17 mouse cellular contexts compared by ENCODE assay signal in genomic region chr14:103571598-103572320, GRCm38 (mm10). TPM values are rescaled to one million over a fixed set of nuclear protein-coding genes. Genes with fewer than 3 reads are reported as not detected.
A peak's percentile ranks its signal among the peaks of the same experiment; 100 is the strongest.
DNase-seq lines count a peak whose midpoint lies in the region; ATAC-seq and TF ChIP-seq lines count a peak whose summit lies in the region.
"Had no signal": no experiment of that assay in that cellular context is flagged by ENCODE, and none has a peak within 500 bp of the region (broad histone marks: within the 10 kb centered on the region; RNA-seq: fewer than 3 reads in every experiment).

No protein-coding gene starts in this region.

- H3K9me3 ChIP-seq in hindbrain, postnatal 0 days (ENCODE audit: low read length), result no peaks in the 10 kb centered on the region
- no peaks in the 10 kb centered on the region for H3K9me3 ChIP-seq in hindbrain, embryonic 14.5 days (ENCODE audit: control insufficient read depth, low read length)
- H3K9me3 ChIP-seq in forebrain, embryonic 14.5 days (replicated peaks; ENCODE audit: control insufficient read depth, low read length), result no peaks in the 10 kb centered on the region
- H3K9me3 ChIP-seq: heart, embryonic 10.5 days; intestine, embryonic 15.5 days; liver, embryonic 13.5 days had no signal

- no peak overlapping the region for H3K4me2 ChIP-seq in hindbrain, postnatal 0 days (ENCODE audit: low read depth, low read length)
- H3K4me2 ChIP-seq in hindbrain, embryonic 14.5 days (replicated peaks), result no peak overlapping the region
- H3K4me2 ChIP-seq in forebrain, embryonic 14.5 days (ENCODE audit: low read length), result no peak overlapping the region
- H3K4me2 ChIP-seq: intestine, embryonic 15.5 days; liver, embryonic 13.5 days had no signal

- 71% methylated on average over 13 of the region's 13 CpGs for WGBS in hindbrain, postnatal 0 days
- WGBS in hindbrain, embryonic 14.5 days, result 78% methylated on average over 13 of the region's 13 CpGs
- 79% methylated on average over 13 of the region's 13 CpGs for WGBS in forebrain, embryonic 14.5 days
- WGBS in thymus, adult 2 months, result 97% methylated on average over 13 of the region's 13 CpGs

- no peak for TF ChIP-seq POLR2A in thymus, adult 2 months (IDR thresholded peaks at IDR 0.05; ENCODE audit: control insufficient read depth, extremely low read depth, insufficient read depth, low read length, poor library complexity)

- H3K4me1 ChIP-seq in hindbrain, postnatal 0 days (ENCODE audit: insufficient read depth, low read length), result no peaks in the 10 kb centered on the region
- no peaks in the 10 kb centered on the region for H3K4me1 ChIP-seq in hindbrain, embryonic 14.5 days (replicated peaks; ENCODE audit: control insufficient read depth, insufficient read depth, low read length)
- H3K4me1 ChIP-seq in forebrain, embryonic 14.5 days (ENCODE audit: control insufficient read depth, insufficient read depth, low read length), result no peaks in the 10 kb centered on the region
- H3K4me1 ChIP-seq in thymus, adult 2 months (replicated peaks; ENCODE audit: control insufficient read depth, insufficient read depth, low read length), result 0 out of 2 replicates have a peak, but pooled peaks cover 2% of the 10 kb centered on the region
- H3K4me1 ChIP-seq: heart, embryonic 10.5 days; intestine, embryonic 15.5 days; liver, embryonic 13.5 days had no signal

- ATAC-seq in hindbrain, postnatal 0 days, result peak; percentile 68; the same call in 1 of the 2 replicates
- ATAC-seq in hindbrain, embryonic 14.5 days (ENCODE audit: low FRiP score), result no peak
- ATAC-seq in forebrain, embryonic 14.5 days, result peak; percentile 77; the same call in 1 of the 2 replicates
- ATAC-seq: intestine, embryonic 15.5 days had no signal

- DNase-seq in hindbrain, postnatal 0 days (ENCODE audit: low spot score), result peak; percentile 35
- no peak for DNase-seq in hindbrain, embryonic 14.5 days (ENCODE audit: low spot score)
- peak; percentile 28 for DNase-seq in cerebellum, adult 11-12 months
- DNase-seq in forebrain, embryonic 14.5 days (ENCODE audit: low spot score), result peak; percentile 51
- DNase-seq in layer of hippocampus, postnatal 36 days, result peak; percentile 57 to 62
- no peak for DNase-seq in embryo, embryonic 10 days (ENCODE audit: low spot score)
- DNase-seq in spleen, postnatal 36 days (ENCODE audit: low spot score in 2 of 2), result no peak
- DNase-seq in thymus, adult 2 months, result no peak
- DNase-seq: adrenal gland, adult 8-10 months; B cell, adult 2 months; gastrocnemius, postnatal 14 days; heart, postnatal 4 days; kidney, postnatal 25 days; liver, embryonic 13.5 days; lung, postnatal 14 days had no signal

- no peak overlapping the region for H3K9ac ChIP-seq in hindbrain, postnatal 0 days (replicated peaks; ENCODE audit: low read length)
- H3K9ac ChIP-seq in hindbrain, embryonic 14.5 days, result no peak overlapping the region
- no peak overlapping the region for H3K9ac ChIP-seq in forebrain, embryonic 14.5 days (ENCODE audit: low read length)
- H3K9ac ChIP-seq: intestine, embryonic 15.5 days; liver, embryonic 13.5 days had no signal

- H3K27me3 ChIP-seq in hindbrain, postnatal 0 days (ENCODE audit: insufficient read depth, low read length), result no peaks in the 10 kb centered on the region
- H3K27me3 ChIP-seq in hindbrain, embryonic 14.5 days (ENCODE audit: control insufficient read depth, insufficient read depth, low read length), result no peaks in the 10 kb centered on the region
- no peaks in the 10 kb centered on the region for H3K27me3 ChIP-seq in forebrain, embryonic 14.5 days (replicated peaks; ENCODE audit: control insufficient read depth, insufficient read depth, low read length)
- no peaks in the 10 kb centered on the region for H3K27me3 ChIP-seq in thymus, adult 2 months (ENCODE audit: control insufficient read depth, insufficient read depth, low read length)
- H3K27me3 ChIP-seq: intestine, embryonic 15.5 days; liver, embryonic 13.5 days had no signal

- H3K36me3 ChIP-seq in hindbrain, postnatal 0 days (ENCODE audit: insufficient read depth, low read length), result no peaks in the 10 kb centered on the region
- H3K36me3 ChIP-seq in hindbrain, embryonic 14.5 days (replicated peaks; ENCODE audit: control insufficient read depth, insufficient read depth), result no peaks in the 10 kb centered on the region
- H3K36me3 ChIP-seq in forebrain, embryonic 14.5 days (ENCODE audit: control insufficient read depth, insufficient read depth, low read length), result no peaks in the 10 kb centered on the region
- H3K36me3 ChIP-seq in thymus, adult 2 months (ENCODE audit: control insufficient read depth, insufficient read depth, low read length), result no peaks in the 10 kb centered on the region
- H3K36me3 ChIP-seq: heart, embryonic 10.5 days; intestine, embryonic 15.5 days; liver, embryonic 13.5 days had no signal

- TF ChIP-seq CTCF in hindbrain, postnatal 0 days (IDR thresholded peaks at IDR 0.05; ENCODE audit: low read depth), result no peak
- no peak for TF ChIP-seq CTCF in thymus, adult 2 months (IDR thresholded peaks at IDR 0.05; ENCODE audit: borderline replicate concordance, control insufficient read depth, extremely low read depth, insufficient read depth, low read length, poor library complexity)

- no peak overlapping the region for H3K27ac ChIP-seq in hindbrain, postnatal 0 days
- H3K27ac ChIP-seq in hindbrain, embryonic 14.5 days, result no peak overlapping the region
- no peak overlapping the region for H3K27ac ChIP-seq in forebrain, embryonic 14.5 days (ENCODE audit: low read depth, low read length)
- no peak overlapping the region for H3K27ac ChIP-seq in thymus, adult 2 months (ENCODE audit: control insufficient read depth, insufficient read depth, low read length)
- H3K27ac ChIP-seq: heart, embryonic 10.5 days; intestine, embryonic 15.5 days; liver, embryonic 13.5 days had no signal

- no peak overlapping the region for H3K4me3 ChIP-seq in hindbrain, postnatal 0 days (ENCODE audit: low read length)
- H3K4me3 ChIP-seq in hindbrain, embryonic 14.5 days (replicated peaks; ENCODE audit: low read length), result no peak overlapping the region
- H3K4me3 ChIP-seq in forebrain, embryonic 14.5 days (ENCODE audit: low read depth, low read length), result no peak overlapping the region
- H3K4me3 ChIP-seq in thymus, adult 2 months (ENCODE audit: control insufficient read depth, insufficient read depth, low read length), result no peak overlapping the region
- H3K4me3 ChIP-seq: heart, embryonic 10.5 days; intestine, embryonic 15.5 days; liver, embryonic 13.5 days had no signal

RNA-seq across cellular contexts. Expression of gene Scel, which starts 58.6 kb away (rescaled TPM):
- 0.14 and 0.42 TPM in 2 replicates for total RNA-seq in hindbrain, postnatal 0 days (2014; rRNA removed)
- 0.35 and 0.44 TPM in 2 replicates for polyA plus RNA-seq in hindbrain, postnatal 0 days (2015; fragmentation: Nextera tagmentation; extraction: Ambion mirVana)
- polyA plus RNA-seq in hindbrain, embryonic 14.5 days (2014; fragmentation: Nextera tagmentation; extraction: Ambion mirVana), result 0.10 and 0.36 TPM in 2 replicates
- polyA plus RNA-seq in forebrain, embryonic 14.5 days (2014; fragmentation: Nextera tagmentation; extraction: Ambion mirVana), result 0.18 and 0.23 TPM in 2 replicates
- under 1 TPM; 0.50 to 0.71 TPM for total RNA-seq in layer of hippocampus, postnatal 36 days (2021)
- polyA plus RNA-seq in thymus, adult 2 months (2012; rRNA removed), result 0.07 and 0.10 TPM in 2 replicates

Comparison
In these comparisons a context has a peak if more than half of its experiments do, and no peak if none do; other contexts are left out.
1. DNase-seq: peak in hindbrain, postnatal 0 days (single experiment), cerebellum, adult 11-12 months (single experiment), forebrain, embryonic 14.5 days (single experiment) and layer of hippocampus, postnatal 36 days (2 of 2); none in hindbrain, embryonic 14.5 days (single experiment), embryo, embryonic 10 days (single experiment), spleen, postnatal 36 days (0 of 2) and thymus, adult 2 months (single experiment).